Mouse (Mus musculus) kidney, embryonic 14.5 days (tissue): Measurements from ENCODE around the gene Ano10. TPM values are rescaled to one million over a fixed set of nuclear protein-coding genes. Genes with fewer than 3 reads are reported as not detected.

Experiments
- ATAC-seq: fragments of 200-750 bp; cut with Nextera tagmentation; 2 replicates; pipeline ENCODE4 v1.8.0; 2017; ENCODE audit warnings: moderate number of reproducible peaks, mild to moderate bottlenecking, moderate TSS enrichment, moderate library complexity; ENCODE audit not compliant: low FRiP score, low TSS enrichment
- H3K27ac ChIP-seq: fragments of 300-500 bp; sonication (generic); 2 replicates; pipeline ENCODE4 v1.5.1; 2014; ENCODE audit warnings: low read depth, mild to moderate bottlenecking, low read length, moderate library complexity, mixed read lengths
- H3K27me3 ChIP-seq: fragments of 300-500 bp; sonication (generic); 2 replicates; pipeline ENCODE4 v1.6.1; 2014; ENCODE audit warnings: mild to moderate bottlenecking, low read length; ENCODE audit not compliant: control insufficient read depth, insufficient read depth
- H3K36me3 ChIP-seq: fragments of 300-500 bp; sonication (generic); 2 replicates; pipeline ENCODE4 v1.6.1; 2014; ENCODE audit warnings: low read length, mixed read lengths; ENCODE audit not compliant: control insufficient read depth, insufficient read depth
- H3K4me1 ChIP-seq: fragments of 300-500 bp; sonication (generic); 2 replicates; pipeline ENCODE4 v1.6.1; 2014; ENCODE audit warnings: low read length, mixed read lengths; ENCODE audit not compliant: control insufficient read depth, insufficient read depth
- H3K4me2 ChIP-seq: fragments of 300-500 bp; sonication (generic); replicated peaks from 2 replicates; pipeline ENCODE4 v1.6.1; 2014; ENCODE audit warnings: low read depth, mild to moderate bottlenecking, low read length
- H3K4me3 ChIP-seq: fragments of 300-500 bp; sonication (generic); 2 replicates; pipeline ENCODE4 v1.5.1; 2014; ENCODE audit warnings: mild to moderate bottlenecking, low read length
- H3K9ac ChIP-seq: fragments of 300-500 bp; sonication (generic); 2 replicates; pipeline ENCODE4 v1.6.1; 2014; ENCODE audit warnings: low read depth, mild to moderate bottlenecking, low read length, moderate library complexity
- H3K9me3 ChIP-seq: fragments of 300-500 bp; sonication (generic); 2 replicates; pipeline ENCODE4 v1.6.1; 2016; ENCODE audit warnings: low read length; ENCODE audit not compliant: control insufficient read depth
- WGBS: fragments of 180-500 bp; shearing (Covaris S2); extraction: QIAGEN DNeasy Blood & Tissue Kit; methylation state at CpG from one replicate; pipeline ENCODE4 v1.1.7; 2014; 5-methylcytosine and 5-hydroxymethylcytosine counted together
- polyA plus RNA-seq: library from polyadenylated mRNA; unstranded; fragments of >200 nt; fragmentation: Nextera tagmentation; extraction: Ambion mirVana; gene quantifications from 2 replicates; pipeline ENCODE4 v1.2.1, GENCODE M21; 2014

Gene Ano10
- polyA plus RNA-seq, 1 experiment from 2014 or later: 37.0 TPM

DNA sequence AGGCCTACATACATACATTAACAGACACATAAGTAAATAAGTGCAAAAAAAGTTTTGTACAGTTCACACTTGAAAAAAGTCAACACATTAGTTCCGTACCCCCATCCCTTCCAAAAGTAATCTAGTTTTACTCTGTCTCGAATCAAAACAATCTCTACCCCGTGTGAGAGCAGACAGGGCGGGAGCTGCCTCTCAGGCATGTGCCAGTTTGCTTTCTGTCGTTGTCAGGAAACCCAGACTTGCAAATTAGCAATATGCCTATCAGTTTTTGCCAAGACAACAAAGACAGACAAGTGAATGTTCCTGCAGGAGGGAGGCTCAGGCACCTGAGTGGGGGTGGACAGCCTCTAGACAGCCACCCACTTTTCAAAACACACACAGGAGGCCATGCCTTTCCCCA lies 100.9 kb downstream of the Ano10 start:
- no peaks in the 10 kb centered on the region for H3K36me3 ChIP-seq
- no peaks in the 10 kb centered on the region for H3K4me1 ChIP-seq
- no peak overlapping the region for H3K9ac ChIP-seq
- no peak for ATAC-seq
- no peaks in the 10 kb centered on the region for H3K27me3 ChIP-seq
- H3K4me2 ChIP-seq: no peak overlapping the region
- WGBS: 70% methylated on average over 5 of the region's 5 CpGs
- no peak overlapping the region for H3K4me3 ChIP-seq
- no peaks in the 10 kb centered on the region for H3K9me3 ChIP-seq
- H3K27ac ChIP-seq: no peak overlapping the region

DNA sequence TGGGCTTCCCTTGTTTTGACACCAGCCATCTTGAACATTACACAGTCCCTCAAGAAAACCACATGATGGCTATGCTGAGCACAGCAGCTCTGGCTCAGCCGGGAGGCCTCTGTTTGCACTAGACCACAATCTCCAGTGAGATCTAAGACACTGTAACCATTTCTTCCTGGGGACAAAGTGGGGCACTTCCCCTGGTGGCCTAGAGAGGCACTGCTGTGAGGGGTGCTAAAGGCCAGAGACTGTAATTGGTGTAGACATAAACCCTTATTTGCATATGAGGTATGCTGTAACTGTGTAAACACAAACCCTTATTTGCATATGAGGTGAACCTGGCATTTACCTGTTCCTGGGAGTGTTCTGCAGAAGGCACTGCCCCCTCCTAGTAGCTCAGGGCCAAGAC lies 105.5 kb downstream of the Ano10 start:
- WGBS: 47% methylated on average over 1 of the region's 1 CpGs
- H3K4me1 ChIP-seq: peaks cover 6% of the 10 kb centered on the region; the same call in 1 of the 2 replicates
- no peaks in the 10 kb centered on the region for H3K27me3 ChIP-seq
- no peak for ATAC-seq
- no peak overlapping the region for H3K9ac ChIP-seq
- H3K4me2 ChIP-seq: no peak overlapping the region
- no peak overlapping the region for H3K27ac ChIP-seq
- no peak overlapping the region for H3K4me3 ChIP-seq
- no peaks in the 10 kb centered on the region for H3K36me3 ChIP-seq
- no peaks in the 10 kb centered on the region for H3K9me3 ChIP-seq

DNA sequence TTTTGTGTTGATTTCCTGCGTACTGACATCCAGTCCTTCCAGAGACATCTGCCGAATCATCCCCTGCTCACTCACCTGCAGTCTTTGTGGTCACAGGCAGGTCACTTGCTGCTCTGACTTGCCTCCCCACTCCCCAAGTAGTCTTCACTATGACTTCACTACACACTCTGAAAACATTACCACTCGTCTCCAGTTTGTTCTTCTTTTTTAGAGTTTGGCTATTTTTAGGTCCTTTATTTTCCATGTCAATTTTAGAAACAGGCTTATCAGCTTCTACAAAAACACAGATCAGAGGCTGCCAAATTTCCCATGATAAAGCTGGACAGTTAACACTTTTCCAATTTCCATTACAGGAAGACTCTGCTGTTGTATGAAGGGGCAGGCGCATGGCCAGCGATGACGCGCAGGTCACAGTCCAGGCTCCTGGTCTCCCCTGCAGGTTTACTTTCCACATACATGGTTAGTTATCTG lies 106.7 kb downstream of the Ano10 start:
- WGBS: 83% methylated on average over 7 of the region's 7 CpGs
- no peak for ATAC-seq
- H3K4me1 ChIP-seq: peaks cover 6% of the 10 kb centered on the region; the same call in 1 of the 2 replicates
- no peak overlapping the region for H3K9ac ChIP-seq
- no peaks in the 10 kb centered on the region for H3K36me3 ChIP-seq
- H3K9me3 ChIP-seq: no peaks in the 10 kb centered on the region
- H3K4me3 ChIP-seq: no peak overlapping the region
- no peak overlapping the region for H3K4me2 ChIP-seq
- H3K27me3 ChIP-seq: no peaks in the 10 kb centered on the region
- no peak overlapping the region for H3K27ac ChIP-seq

DNA sequence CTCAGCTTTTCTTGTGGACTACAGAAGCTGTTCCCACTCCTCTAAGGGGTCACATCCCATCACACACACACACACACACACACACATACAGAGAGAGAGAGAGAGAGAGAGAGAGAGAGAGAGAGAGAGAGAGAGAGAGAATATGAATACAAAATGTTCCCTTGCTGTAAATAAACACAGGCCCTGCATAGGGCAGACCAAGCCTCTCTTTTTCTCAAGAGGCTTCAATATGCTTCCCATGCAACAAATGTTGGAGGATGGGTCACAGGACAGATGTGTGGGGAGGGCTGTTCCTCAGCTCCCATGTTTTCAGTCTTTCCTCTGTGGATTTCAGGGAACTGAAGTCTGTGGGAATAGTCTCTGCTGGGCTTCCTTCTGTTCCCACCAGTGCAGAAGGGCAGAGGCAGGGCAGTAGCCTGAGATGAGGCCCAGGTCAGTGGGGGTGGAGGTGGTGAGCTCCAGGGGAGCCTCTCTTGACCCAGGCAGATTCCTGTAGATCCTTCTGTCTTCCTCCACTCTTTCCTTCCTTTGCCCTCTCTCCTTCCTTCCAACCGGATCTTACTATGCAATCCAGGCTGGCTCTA lies 107.5 kb downstream of the Ano10 start:
- ATAC-seq: no peak
- H3K4me1 ChIP-seq: peaks cover 6% of the 10 kb centered on the region; the same call in 1 of the 2 replicates
- peak overlapping the region; percentile 44; the same call in 1 of the 2 replicates for H3K27ac ChIP-seq
- no peak overlapping the region for H3K9ac ChIP-seq
- H3K4me3 ChIP-seq: no peak overlapping the region
- H3K4me2 ChIP-seq: no peak overlapping the region
- H3K27me3 ChIP-seq: no peaks in the 10 kb centered on the region
- H3K36me3 ChIP-seq: no peaks in the 10 kb centered on the region
- no peaks in the 10 kb centered on the region for H3K9me3 ChIP-seq
- WGBS: 64% methylated on average over 1 of the region's 1 CpGs

DNA sequence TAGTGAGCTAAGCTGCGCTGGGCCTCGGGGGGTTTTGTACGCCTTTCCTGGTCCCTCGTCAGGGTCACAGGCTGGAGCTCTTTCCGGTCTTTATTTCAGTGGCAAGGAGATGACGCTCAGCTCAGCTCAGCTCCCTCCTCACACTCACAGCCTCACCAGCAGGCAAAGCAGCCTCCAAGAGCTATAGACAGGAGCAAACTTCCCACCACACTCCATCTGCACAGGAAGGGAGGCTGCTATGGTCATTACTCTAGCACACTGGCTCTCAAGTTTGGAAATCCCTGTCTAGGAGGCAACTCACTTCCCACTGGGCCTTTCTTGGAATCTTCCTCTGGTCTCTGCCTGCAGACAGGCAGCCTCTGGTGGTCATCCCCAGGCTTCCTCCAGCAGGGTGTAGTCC lies 108.3 kb downstream of the Ano10 start:
- ATAC-seq: no peak
- no peak overlapping the region for H3K4me2 ChIP-seq
- 65% methylated on average over 6 of the region's 6 CpGs for WGBS
- no peaks in the 10 kb centered on the region for H3K36me3 ChIP-seq
- no peaks in the 10 kb centered on the region for H3K27me3 ChIP-seq
- H3K4me1 ChIP-seq: peaks cover 6% of the 10 kb centered on the region; the same call in 1 of the 2 replicates
- no peaks in the 10 kb centered on the region for H3K9me3 ChIP-seq
- H3K4me3 ChIP-seq: no peak overlapping the region
- H3K27ac ChIP-seq: no peak overlapping the region
- no peak overlapping the region for H3K9ac ChIP-seq

DNA sequence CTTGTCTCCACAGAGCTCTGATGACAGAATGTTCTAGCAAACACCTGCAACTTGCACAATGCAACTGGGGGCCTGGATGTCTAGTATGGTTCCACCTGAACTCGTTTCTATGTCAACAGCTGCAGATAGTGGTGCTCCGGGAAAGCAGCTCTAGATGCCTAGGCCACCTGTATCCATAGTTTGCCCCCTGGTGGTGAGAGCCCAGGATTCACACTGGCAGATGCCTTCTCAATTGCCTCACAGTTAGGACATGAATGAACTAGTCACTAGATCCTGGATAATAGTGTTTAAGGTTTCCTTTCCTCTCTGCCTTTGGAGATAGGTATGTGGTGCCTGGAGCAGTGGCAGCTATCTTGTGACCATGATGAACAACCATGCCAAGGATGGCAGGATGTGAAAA lies 109.2 kb downstream of the Ano10 start:
- no peaks in the 10 kb centered on the region for H3K36me3 ChIP-seq
- no peak overlapping the region for H3K27ac ChIP-seq
- 14% methylated on average over 2 of the region's 2 CpGs for WGBS
- no peak overlapping the region for H3K4me2 ChIP-seq
- H3K9me3 ChIP-seq: no peaks in the 10 kb centered on the region
- H3K4me3 ChIP-seq: no peak overlapping the region
- no peak overlapping the region for H3K9ac ChIP-seq
- H3K4me1 ChIP-seq: peaks cover 6% of the 10 kb centered on the region; the same call in 1 of the 2 replicates
- ATAC-seq: 0 out of 2 replicates have a peak, but pooled peaks have one; percentile 56
- no peaks in the 10 kb centered on the region for H3K27me3 ChIP-seq

DNA sequence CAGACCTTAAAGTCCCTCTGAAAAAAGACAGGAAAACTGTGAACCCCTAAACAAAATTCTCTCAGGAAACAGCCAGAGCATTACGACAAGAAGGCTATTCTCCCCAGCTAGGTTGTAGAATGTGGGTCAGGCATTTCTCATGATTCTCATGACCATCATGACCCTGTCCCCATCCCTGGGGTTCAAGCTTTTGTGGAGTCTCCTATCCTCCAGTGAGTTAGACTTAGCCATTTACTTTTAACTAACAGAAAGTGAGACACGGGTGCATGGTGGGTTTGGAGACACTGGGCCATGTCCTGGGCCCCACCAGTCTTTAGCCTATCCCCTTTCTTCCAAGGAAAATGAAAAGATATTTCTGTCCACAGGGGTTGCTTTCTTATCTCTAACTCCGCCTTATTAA lies 109.9 kb downstream of the Ano10 start:
- Histone ChIP-seq H3K9me3 (no peaks in the 10 kb centered on the region), H3K9ac (no peak overlapping the region), H3K4me2 (no peak overlapping the region), H3K36me3 (no peaks in the 10 kb centered on the region), H3K4me1 (peaks cover 6% of the 10 kb centered on the region; the same call in 1 of the 2 replicates), H3K4me3 (no peak overlapping the region), H3K27ac (no peak overlapping the region), H3K27me3 (no peaks in the 10 kb centered on the region)
- no peak for ATAC-seq
- 86% methylated on average over 3 of the region's 3 CpGs for WGBS

DNA sequence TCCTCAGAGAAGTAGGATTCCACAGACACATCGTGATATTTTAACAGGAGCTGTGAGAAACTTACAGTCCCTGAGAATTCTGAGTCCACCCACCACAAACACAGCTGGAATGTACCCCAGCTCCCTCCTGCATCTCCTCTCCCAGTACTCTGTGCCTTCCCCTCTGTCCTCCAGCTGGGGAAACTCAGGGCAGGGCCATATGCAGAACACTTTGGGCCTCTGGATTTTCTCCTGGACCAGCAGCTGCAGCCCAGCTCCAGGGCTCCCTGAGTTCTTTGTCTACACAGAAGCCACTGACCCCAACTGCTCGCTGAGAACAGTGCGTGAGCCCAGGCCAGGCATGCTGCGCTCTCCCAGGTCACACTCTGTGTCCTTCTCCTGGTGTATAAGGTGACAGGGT lies 111.1 kb downstream of the Ano10 start:
- H3K9me3 ChIP-seq: no peaks in the 10 kb centered on the region
- H3K9ac ChIP-seq: no peak overlapping the region
- no peaks in the 10 kb centered on the region for H3K36me3 ChIP-seq
- H3K27me3 ChIP-seq: no peaks in the 10 kb centered on the region
- no peak overlapping the region for H3K27ac ChIP-seq
- no peak overlapping the region for H3K4me2 ChIP-seq
- peaks cover 14% of the 10 kb centered on the region for H3K4me1 ChIP-seq
- 70% methylated on average over 4 of the region's 4 CpGs for WGBS
- H3K4me3 ChIP-seq: no peak overlapping the region
- ATAC-seq: no peak

DNA sequence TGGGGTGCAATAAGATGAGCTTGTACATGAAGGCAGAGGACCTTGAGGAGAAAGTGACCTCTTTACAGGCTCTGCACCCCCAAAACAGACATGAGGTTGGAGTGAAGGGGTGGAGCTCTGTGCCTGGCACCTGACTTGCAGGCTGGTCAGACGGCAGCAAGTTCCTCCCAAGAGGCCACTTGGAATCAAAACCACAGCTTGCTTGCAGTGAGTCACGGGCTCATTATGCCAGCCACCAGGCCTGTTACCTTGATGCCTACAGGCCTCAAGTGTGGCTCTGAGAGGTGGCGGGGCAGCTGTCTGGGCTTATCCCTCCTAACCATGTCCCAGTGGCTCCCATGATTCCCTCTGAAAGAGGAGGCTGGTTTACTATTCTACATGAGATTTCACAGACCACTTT lies 114.1 kb downstream of the Ano10 start:
- Histone ChIP-seq H3K9me3 (no peaks in the 10 kb centered on the region), H3K27ac (no peak overlapping the region), H3K4me3 (no peak overlapping the region), H3K27me3 (no peaks in the 10 kb centered on the region), H3K4me1 (peaks cover 14% of the 10 kb centered on the region), H3K36me3 (no peaks in the 10 kb centered on the region; the same call in 1 of the 2 replicates), H3K9ac (no peak overlapping the region), H3K4me2 (no peak overlapping the region)
- WGBS: 75% methylated on average over 3 of the region's 3 CpGs
- no peak for ATAC-seq
